Mouse (Mus musculus) ES-E14 (cell line): ENCODE measurements around the gene Bcat1.

Experiments
- MAFK ChIP-seq: IDR thresholded peaks from 2 replicates; pipeline ENCODE4 v1.6.1; 2014; ENCODE audit warnings: mild to moderate bottlenecking, low read depth, low read length, inconsistent platforms; ENCODE audit not compliant: insufficient read depth
- ZNF384 ChIP-seq: IDR thresholded peaks from 2 replicates; pipeline ENCODE4 v1.6.1; 2012; ENCODE audit warnings: low read depth, low read length, inconsistent platforms

- no peak for TF ChIP-seq MAFK
- TF ChIP-seq ZNF384, result no peak
These were observed 30.9 kb downstream of the Bcat1 start for GRCm38 (mm10) chr6:145044916-145045574.
